Mouse (Mus musculus): ENCODE results near the gene Cacna2d1. TPM values are rescaled to one million over a fixed set of nuclear protein-coding genes. Genes with fewer than 3 reads are reported as not detected.

Gene Cacna2d1
- total RNA-seq, 1 experiment from 2014 or later: 0.10 TPM

DNA sequence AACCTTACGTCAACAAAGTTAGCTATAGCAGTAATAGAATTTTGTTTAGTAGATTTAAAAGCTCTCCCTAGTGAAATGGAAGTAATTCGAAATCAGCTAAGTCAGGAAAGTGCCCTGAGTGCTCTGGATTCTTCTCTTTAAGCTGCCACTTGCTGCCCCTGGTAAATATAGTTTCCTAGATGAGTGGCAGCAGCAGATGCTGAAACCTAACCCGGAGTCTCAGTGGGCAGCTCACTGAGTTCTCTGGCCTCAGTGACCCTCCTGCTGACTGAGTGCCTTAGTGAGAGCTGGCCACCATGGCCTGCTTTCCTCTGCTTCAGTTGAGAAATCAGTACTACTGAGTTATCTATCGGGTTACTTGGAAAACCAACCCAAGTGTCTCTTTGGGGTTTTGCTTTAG, 37.3 kb downstream of the Cacna2d1 start:
- ATAC-seq (replicated peaks in 1 of 2; ENCODE audit: insufficient read depth in 1 of 2, low FRiP score in 2 of 2, low TSS enrichment in 1 of 2, low read depth in 1 of 2, poor library complexity in 2 of 2, severe bottlenecking in 2 of 2): no peak

DNA sequence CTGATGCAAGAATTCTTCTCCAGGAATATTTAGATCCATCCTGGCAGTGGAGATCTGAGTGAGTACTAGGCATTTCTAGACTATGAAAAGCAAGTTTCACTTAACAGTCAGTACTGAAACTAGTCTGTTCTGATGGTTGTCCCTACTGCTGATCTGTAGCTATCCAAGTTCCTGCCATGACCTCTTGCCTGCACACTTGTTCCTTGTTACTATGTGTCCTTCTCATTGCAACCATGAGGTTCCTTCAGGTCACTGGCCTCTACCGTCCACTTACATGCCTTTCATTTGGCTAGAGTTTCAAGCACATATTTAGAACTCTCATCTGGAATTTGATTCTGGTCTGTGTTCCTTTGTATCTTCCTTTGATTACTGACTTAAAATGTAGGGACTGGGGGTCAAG, 37.9 kb downstream of the Cacna2d1 start:
- no peak for ATAC-seq (replicated peaks in 1 of 2; ENCODE audit: insufficient read depth in 1 of 2, low FRiP score in 2 of 2, low TSS enrichment in 1 of 2, low read depth in 1 of 2, poor library complexity in 2 of 2, severe bottlenecking in 2 of 2)

DNA sequence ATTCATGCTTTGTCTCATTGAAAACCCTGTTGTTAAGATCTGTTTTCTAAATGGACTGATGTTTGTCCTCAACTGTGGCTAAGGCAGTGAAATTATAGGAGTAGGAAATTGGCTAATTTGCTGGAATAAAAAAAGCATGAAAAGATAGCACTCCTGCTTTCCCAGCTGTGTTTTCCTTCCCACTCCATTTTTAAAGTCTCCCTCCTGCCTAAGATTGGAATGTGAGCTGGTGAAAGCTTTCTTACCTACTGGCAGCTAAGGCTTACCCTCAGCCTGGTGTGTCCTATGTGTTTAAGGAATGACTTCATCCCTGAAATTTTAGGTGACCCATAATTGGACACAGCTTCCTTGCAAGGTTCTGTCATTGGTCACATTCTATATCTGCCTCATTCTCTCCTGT, 40.2 kb downstream of the Cacna2d1 start:
- no peak for ATAC-seq (replicated peaks in 1 of 2; ENCODE audit: insufficient read depth in 1 of 2, low FRiP score in 2 of 2, low TSS enrichment in 1 of 2, low read depth in 1 of 2, poor library complexity in 2 of 2, severe bottlenecking in 2 of 2)

DNA sequence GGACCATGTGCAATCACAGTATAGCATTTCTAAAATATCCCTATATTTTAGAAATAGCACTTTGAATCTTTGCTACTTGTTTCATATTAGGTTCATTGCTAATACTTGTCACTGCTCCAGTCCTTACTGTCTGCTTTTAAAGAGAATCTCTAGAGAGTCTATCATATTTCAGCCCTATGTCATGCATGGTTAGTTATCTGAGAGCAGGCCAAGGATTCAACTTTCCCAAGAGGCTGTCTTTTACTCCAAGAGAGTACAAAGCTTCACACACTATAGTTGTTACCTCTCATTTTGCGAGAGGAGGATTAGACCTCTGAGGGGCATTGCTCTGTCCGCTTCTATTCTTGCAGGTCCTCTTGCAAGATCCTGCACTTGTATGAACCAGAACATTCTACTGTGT, 44.7 kb downstream of the Cacna2d1 start:
- ATAC-seq (replicated peaks in 1 of 2; ENCODE audit: insufficient read depth in 1 of 2, low FRiP score in 2 of 2, low TSS enrichment in 1 of 2, low read depth in 1 of 2, poor library complexity in 2 of 2, severe bottlenecking in 2 of 2): no peak

DNA sequence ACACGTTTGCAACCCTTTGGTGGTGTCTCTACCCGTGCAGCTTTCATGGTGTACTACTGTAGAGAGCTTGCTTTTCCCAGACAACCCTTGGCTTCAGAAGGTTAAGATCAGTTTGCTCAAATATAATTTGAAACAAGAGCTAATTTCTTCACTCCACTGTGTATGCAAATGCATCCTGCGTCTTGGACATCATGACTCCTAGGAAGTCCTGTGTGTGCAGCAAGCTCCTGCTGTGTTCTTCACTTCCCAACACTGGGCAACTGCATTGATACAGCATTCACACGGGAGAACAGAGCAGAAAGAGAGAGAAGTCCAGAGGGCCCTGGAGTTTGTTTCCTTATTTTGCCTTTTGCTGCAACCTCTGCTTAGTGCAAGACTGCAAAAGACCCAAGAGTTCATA, 48.1 kb downstream of the Cacna2d1 start:
- no peak for ATAC-seq (replicated peaks in 1 of 2; ENCODE audit: insufficient read depth in 1 of 2, low FRiP score in 2 of 2, low TSS enrichment in 1 of 2, low read depth in 1 of 2, poor library complexity in 2 of 2, severe bottlenecking in 2 of 2)

DNA sequence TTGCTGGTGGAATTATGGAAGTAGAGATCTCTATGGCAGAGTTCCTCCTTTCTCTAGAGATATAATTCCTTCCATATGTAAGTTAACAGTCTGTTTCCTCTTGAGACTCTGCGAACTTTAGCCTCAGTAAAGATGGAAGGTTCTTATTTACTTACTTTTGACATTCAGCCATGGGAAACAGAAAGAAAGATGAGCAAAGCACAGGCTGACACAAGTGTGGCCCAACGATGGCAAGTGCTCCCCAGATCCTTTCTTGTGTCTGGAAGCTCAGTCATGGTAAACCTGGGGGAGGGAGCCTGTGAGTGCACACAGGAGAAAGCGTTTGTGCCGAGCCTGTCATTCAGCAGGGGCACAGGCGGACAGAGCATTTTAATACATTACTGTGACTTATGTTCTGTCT, 48.9 kb downstream of the Cacna2d1 start:
- no peak for ATAC-seq (replicated peaks in 1 of 2; ENCODE audit: insufficient read depth in 1 of 2, low FRiP score in 2 of 2, low TSS enrichment in 1 of 2, low read depth in 1 of 2, poor library complexity in 2 of 2, severe bottlenecking in 2 of 2)

DNA sequence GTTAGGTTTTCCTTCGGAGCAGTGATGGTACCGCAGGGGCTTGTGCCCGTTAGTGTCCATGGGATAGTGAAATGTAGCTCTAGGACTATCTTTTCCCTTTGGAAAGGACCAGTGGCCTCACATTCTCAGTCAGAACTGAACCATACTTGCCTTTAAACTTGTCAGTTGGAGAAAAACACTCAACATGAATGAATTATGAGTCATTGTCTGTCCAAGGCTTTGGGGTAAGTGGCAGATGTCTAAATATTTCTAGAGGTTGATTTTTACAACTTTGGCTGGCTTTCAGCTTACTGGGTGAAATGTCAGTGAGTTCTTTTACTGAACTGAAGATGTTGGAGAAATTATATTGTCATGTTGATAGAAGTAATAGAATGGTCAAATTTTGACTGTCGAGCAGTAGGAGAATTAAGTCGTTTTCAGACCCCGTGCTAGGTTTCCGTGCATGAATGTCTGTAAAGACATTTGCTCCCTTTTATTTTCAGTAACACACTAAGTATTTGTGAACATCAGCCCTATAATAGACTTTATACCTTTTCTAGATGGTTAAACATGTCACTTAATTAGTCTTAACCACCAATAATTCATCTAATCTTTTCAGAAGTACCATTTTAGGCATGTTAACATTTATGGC, 50.9 kb downstream of the Cacna2d1 start:
- ATAC-seq (replicated peaks in 1 of 2; ENCODE audit: insufficient read depth in 1 of 2, low FRiP score in 2 of 2, low TSS enrichment in 1 of 2, low read depth in 1 of 2, poor library complexity in 2 of 2, severe bottlenecking in 2 of 2): no peak

DNA sequence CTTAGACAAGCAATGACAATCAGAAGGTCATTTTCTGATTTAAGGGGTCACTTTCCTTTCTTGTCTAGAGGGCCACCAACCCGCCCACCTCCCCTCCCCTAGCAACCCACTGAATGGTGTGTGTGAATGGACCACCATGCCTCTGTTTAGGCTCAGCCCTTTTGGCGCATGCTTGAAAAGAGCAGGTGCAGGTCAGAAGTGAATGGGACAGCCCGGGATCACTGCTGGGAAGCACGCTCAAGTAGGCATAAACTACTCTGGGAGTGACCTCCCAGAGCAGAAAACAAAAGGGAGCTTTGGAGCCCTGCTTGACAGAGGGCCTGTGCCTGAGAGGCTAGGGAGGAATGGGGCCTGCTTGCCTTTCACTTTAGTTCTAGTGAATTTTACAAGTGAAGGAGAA, 51.4 kb downstream of the Cacna2d1 start:
- no peak for ATAC-seq (replicated peaks in 1 of 2; ENCODE audit: insufficient read depth in 1 of 2, low FRiP score in 2 of 2, low TSS enrichment in 1 of 2, low read depth in 1 of 2, poor library complexity in 2 of 2, severe bottlenecking in 2 of 2)

DNA sequence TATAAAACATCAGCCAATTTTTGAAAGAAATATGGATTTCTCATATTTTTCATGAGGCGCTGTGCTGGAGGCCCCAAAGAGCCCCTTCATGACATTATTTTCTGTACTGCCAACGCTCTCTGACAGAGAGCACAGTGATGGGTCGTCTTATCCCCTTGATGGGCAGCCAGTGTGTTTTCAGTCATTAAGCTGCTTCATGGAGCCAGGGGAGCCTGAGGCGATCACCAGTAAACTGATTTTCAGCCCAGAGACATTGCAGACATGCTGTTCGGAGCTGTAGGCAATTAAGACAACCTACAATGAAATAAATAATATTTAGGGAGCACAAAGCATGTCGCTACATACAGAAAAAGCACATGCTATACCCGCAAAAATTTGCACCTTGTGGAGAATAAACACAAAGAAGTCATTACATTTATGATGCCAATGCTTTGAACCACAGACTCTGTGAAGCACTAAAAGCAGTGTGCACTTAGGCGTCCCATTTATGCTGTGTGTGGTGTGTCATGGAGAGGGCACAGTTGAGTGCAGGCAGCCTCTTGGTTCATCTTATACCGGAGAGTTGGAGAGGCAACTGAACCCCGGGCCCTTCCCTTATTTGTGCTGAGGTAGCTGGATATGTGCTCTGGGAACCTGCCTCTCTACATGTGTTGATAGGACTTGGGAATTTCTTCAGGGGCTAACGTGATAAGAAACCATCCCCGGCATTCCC, 57.1 kb downstream of the Cacna2d1 start:
- ATAC-seq (replicated peaks in 1 of 2; ENCODE audit: insufficient read depth in 1 of 2, low FRiP score in 2 of 2, low TSS enrichment in 1 of 2, low read depth in 1 of 2, poor library complexity in 2 of 2, severe bottlenecking in 2 of 2): no peak

DNA sequence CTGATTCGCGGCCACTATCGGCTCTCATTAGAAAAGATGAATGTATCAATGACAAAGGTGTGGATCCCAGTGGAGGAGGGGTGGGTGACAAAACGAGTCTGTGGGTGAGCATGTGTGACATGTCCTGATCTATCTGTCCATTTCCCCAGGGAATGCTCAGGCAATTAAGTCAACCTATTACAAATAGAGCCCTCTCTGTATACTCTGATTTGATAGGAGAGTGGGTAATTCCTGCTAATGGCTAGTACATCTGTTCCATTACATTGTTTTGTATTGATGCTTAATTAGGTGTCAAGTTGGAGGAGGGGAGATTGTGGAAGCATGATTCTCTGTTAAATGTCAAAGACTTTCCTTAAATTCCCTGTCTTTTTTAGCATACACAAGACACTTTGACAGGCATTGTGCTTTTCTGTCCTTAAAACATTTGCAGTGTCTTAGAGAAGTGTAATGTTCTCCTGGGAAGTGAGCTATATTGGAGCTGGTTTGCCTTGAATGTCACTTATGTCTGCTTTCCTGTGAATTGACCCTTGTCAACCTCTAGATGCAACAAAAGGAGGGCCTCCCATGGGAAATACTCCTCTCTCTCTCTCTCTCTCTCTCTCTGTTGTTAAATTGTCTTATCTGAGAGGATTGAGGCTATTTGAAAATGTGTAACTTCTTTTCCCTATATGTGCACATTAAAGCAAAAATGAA, 58.9 kb downstream of the Cacna2d1 start:
- ATAC-seq (replicated peaks in 1 of 2; ENCODE audit: insufficient read depth in 1 of 2, low FRiP score in 2 of 2, low TSS enrichment in 1 of 2, low read depth in 1 of 2, poor library complexity in 2 of 2, severe bottlenecking in 2 of 2): no peak

DNA sequence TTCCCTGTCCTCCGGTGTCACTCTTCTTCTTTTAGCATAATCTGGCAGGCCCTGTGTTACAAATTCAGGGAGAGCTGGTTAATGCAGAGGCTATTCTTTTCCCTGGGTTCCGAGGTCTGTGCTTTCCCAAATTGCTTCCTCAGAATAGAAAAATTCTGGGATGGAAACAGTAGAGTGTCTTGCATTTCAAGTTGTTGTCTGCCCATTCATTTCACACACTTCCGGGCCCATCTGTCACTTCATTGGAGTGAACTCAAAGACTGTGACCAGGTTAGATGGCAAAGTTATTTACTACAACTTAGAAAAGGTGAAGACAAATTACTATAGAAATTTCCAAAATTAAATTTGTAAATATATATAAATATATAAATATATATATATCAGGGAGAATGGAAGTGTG, 62.7 kb downstream of the Cacna2d1 start:
- ATAC-seq (replicated peaks in 1 of 2; ENCODE audit: insufficient read depth in 1 of 2, low FRiP score in 2 of 2, low TSS enrichment in 1 of 2, low read depth in 1 of 2, poor library complexity in 2 of 2, severe bottlenecking in 2 of 2): no peak

DNA sequence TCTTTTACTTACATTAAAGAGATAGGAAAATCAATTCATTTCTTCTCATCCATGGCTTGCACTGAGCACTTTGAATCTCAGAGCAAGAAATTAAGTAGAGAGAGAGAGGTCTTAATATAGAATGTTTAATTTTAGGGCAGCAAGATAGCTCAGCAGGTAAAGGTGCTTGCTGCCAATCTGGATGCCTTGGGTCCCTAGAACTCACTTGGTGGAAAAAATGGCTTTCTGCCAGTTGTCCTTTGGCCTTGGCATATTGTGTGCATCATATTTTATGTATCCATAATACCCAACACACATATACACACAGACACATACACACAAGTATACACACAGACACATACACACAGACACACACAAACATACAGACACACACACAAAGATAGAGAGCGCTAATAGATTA, 63.3 kb downstream of the Cacna2d1 start:
- ATAC-seq (replicated peaks in 1 of 2; ENCODE audit: insufficient read depth in 1 of 2, low FRiP score in 2 of 2, low TSS enrichment in 1 of 2, low read depth in 1 of 2, poor library complexity in 2 of 2, severe bottlenecking in 2 of 2): no peak

DNA sequence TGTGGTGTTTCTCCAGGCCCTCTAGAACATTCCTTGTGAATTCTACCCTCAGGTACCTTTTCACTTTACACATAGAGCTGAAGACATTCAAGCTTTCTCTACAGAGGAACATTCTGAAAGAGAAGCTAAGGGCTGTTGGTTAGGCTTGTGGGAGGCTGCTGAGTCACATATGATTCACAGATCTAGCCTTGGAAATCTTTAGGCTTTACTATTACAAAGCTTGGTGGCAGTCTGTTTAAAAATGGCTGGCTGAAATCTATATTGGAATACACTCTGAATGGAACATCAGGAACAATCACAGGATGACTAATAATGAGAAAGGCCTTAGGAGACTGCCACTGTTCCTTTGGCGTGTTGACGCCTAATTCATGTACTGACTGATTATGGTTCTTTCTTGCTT, 66.4 kb downstream of the Cacna2d1 start:
- no peak for ATAC-seq (replicated peaks in 1 of 2; ENCODE audit: insufficient read depth in 1 of 2, low FRiP score in 2 of 2, low TSS enrichment in 1 of 2, low read depth in 1 of 2, poor library complexity in 2 of 2, severe bottlenecking in 2 of 2)

DNA sequence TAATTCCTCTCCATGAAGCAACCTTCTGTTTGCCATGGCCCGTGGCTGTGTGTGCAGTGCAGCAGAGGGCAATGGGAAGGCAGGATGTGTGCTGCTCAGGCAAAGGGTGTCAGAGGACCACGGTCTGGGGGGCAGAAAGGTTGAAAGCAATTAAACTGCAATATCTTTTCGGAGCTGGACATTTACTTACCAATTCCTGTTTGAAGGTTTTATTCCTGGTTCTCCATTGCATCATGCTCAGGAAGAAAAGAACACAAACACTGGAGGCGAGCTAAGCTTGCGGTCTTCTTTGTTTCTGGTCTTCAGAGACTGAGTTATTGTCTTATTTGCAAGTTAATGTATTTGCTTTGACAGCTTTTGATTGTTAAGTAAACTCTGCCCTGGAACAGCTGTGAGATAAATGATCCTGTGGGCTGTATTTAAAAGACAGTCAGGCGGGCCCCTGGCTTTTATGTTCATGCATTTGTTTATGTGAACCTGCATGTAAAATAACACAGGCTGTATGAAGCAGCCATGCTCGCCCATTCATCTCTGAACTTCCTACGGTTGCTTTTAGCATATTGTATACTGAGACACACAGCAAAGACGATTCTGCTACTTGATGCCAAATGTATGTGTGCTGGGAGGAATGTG, 68.1 kb downstream of the Cacna2d1 start:
- no peak for ATAC-seq (replicated peaks in 1 of 2; ENCODE audit: insufficient read depth in 1 of 2, low FRiP score in 2 of 2, low TSS enrichment in 1 of 2, low read depth in 1 of 2, poor library complexity in 2 of 2, severe bottlenecking in 2 of 2)

DNA sequence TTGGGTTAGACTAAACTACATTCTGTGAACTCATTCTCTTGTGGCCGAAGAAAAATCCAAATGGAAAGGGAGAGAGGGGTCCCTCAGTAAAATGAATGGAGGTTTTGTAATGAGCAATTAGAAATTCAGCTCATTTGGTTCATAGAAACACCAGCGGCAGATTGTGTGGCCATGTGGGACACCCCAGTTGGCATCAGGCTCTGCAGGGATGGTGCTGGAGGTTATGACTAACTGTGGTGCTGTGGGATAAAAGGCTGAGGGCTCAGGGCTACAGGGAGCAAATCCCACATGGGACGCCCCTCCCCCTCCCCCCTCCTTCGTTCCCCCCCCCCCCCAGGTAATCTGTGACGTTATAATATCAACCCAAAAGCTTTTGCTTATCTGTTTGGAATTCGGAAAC, 69.8 kb downstream of the Cacna2d1 start:
- no peak for ATAC-seq (replicated peaks in 1 of 2; ENCODE audit: insufficient read depth in 1 of 2, low FRiP score in 2 of 2, low TSS enrichment in 1 of 2, low read depth in 1 of 2, poor library complexity in 2 of 2, severe bottlenecking in 2 of 2)

DNA sequence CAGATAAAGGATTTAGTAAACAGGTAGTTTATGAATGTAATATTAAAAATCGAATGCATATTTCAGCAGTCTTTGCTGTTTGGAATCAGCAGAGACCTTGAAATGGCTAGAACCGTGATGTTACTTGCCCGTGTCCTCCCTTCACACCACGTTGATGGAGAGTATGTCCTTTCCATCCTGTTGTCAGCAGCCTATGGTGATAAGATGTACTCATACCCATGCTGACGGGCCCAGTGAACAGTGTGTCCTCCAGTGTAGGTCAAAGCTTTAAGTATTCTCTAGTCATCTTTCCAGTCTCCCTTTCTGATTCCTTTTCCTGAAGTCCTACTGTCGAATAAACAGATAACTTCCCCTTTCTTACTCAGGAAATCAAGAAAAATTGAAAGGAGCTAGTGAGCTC, 72.5 kb downstream of the Cacna2d1 start:
- no peak for ATAC-seq (replicated peaks in 1 of 2; ENCODE audit: insufficient read depth in 1 of 2, low FRiP score in 2 of 2, low TSS enrichment in 1 of 2, low read depth in 1 of 2, poor library complexity in 2 of 2, severe bottlenecking in 2 of 2)

DNA sequence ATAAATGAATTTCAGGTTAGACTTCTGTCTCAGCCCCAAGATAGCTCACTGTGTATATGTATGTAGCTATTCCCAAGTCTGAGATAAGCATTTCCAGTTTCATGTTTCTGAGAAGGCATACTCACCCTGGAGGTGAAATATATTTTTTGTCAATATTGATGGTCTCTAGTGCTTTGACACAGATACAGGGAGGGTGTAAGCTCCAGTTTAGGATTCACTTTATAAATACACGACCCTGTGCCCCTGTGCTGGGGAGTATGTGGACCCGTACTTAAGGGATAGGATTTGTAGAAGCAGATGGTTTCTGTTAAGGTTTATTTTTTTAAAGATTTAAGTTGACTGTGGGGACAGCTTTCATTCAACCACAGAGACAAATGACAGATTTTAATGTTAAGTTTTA, 79.2 kb downstream of the Cacna2d1 start:
- no peak for ATAC-seq (replicated peaks in 1 of 2; ENCODE audit: insufficient read depth in 1 of 2, low FRiP score in 2 of 2, low TSS enrichment in 1 of 2, low read depth in 1 of 2, poor library complexity in 2 of 2, severe bottlenecking in 2 of 2)

DNA sequence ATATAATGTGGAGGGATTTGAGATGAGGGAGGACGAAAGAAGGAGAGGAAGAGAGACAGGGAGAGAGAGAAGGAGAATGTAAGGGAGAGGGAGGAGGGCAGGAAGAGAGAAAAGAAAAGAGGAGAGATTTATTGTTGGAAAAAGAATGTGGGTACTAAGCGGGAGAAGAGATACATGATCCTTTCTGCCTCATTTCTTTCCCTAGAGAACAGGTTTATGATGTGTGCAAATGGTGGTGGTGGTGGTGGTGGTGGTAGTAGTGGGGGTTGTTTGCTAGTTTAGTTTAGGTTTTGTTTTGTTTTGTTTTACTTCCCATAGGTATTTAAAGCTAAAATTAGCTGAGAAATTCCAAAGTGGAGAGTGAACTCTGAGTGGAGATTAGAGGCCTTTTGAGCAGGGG, 79.9 kb downstream of the Cacna2d1 start:
- ATAC-seq (replicated peaks in 1 of 2; ENCODE audit: insufficient read depth in 1 of 2, low FRiP score in 2 of 2, low TSS enrichment in 1 of 2, low read depth in 1 of 2, poor library complexity in 2 of 2, severe bottlenecking in 2 of 2): no peak

Data from hematopoietic stem cell, adult 5-6 weeks (primary cell).